13 mouse cellular contexts compared by ENCODE assay signal in the genomic region with DNA sequence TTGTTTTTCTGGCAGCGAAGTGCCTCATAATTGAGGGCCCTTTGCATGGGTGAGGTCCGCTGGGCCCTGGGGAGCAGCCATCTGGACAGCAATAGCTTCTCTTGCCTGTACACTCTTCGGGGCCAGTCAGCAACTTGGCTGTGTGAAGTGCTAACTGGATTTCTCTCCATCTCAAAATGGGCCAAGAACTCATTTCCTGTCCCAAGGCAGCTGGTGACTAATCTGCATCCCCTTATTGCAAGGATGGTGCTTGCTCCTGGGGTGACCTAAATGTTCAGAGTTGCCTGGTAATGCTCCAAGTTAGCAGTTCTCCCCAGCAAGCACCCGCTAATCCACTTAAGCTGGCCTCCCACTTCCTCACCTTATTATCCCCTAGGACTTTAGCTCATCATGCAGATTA.
DNase-seq lines count a peak whose midpoint lies in the region; ATAC-seq and TF ChIP-seq lines count a peak whose summit lies in the region.
"Had no signal": no experiment of that assay in that cellular context is flagged by ENCODE, and none has a peak within 500 bp of the region (broad histone marks: within the 10 kb centered on the region; RNA-seq: fewer than 3 reads in every experiment).

No protein-coding gene starts in this region.

- no peak for TF ChIP-seq CTCF in hindbrain, postnatal 0 days (IDR thresholded peaks at IDR 0.05; ENCODE audit: low read depth)

- no peak overlapping the region for H3K9ac ChIP-seq in hindbrain, postnatal 0 days (replicated peaks; ENCODE audit: low read length)
- H3K9ac ChIP-seq in hindbrain, embryonic 13.5 days: no peak overlapping the region
- H3K9ac ChIP-seq: embryonic facial prominence, embryonic 13.5 days had no signal

- WGBS in hindbrain, postnatal 0 days: 54% methylated on average over 4 of the region's 4 CpGs
- 60% methylated on average over 4 of the region's 4 CpGs for WGBS in hindbrain, embryonic 13.5 days
- 53% methylated on average over 4 of the region's 4 CpGs for WGBS in embryonic facial prominence, embryonic 10.5 days

- H3K9me3 ChIP-seq in hindbrain, postnatal 0 days (ENCODE audit: low read length): no peaks in the 10 kb centered on the region
- H3K9me3 ChIP-seq in hindbrain, embryonic 13.5 days: no peaks in the 10 kb centered on the region
- no peaks in the 10 kb centered on the region for H3K9me3 ChIP-seq in embryonic facial prominence, embryonic 10.5 days
- H3K9me3 ChIP-seq: embryonic facial prominence, embryonic 13.5 days had no signal

- H3K4me3 ChIP-seq in hindbrain, postnatal 0 days (ENCODE audit: low read length): no peak overlapping the region
- no peak overlapping the region for H3K4me3 ChIP-seq in hindbrain, embryonic 13.5 days
- H3K4me3 ChIP-seq in embryonic facial prominence, embryonic 10.5 days: no peak overlapping the region
- H3K4me3 ChIP-seq: embryonic facial prominence, embryonic 13.5 days had no signal

- no peaks in the 10 kb centered on the region for H3K4me1 ChIP-seq in hindbrain, postnatal 0 days (ENCODE audit: insufficient read depth, low read length)
- peaks cover 10% of the 10 kb centered on the region; the same call in 1 of the 2 replicates for H3K4me1 ChIP-seq in hindbrain, embryonic 13.5 days (replicated peaks)
- H3K4me1 ChIP-seq in embryonic facial prominence, embryonic 10.5 days: no peaks in the 10 kb centered on the region
- H3K4me1 ChIP-seq: embryonic facial prominence, embryonic 13.5 days had no signal

- no peaks in the 10 kb centered on the region for H3K36me3 ChIP-seq in hindbrain, postnatal 0 days (ENCODE audit: insufficient read depth, low read length)
- H3K36me3 ChIP-seq in hindbrain, embryonic 13.5 days: no peaks in the 10 kb centered on the region
- H3K36me3 ChIP-seq in embryonic facial prominence, embryonic 10.5 days (replicated peaks): no peaks in the 10 kb centered on the region
- H3K36me3 ChIP-seq: embryonic facial prominence, embryonic 13.5 days had no signal

- no peak overlapping the region for H3K4me2 ChIP-seq in hindbrain, postnatal 0 days (ENCODE audit: low read depth, low read length)
- H3K4me2 ChIP-seq in hindbrain, embryonic 13.5 days: no peak overlapping the region
- H3K4me2 ChIP-seq: embryonic facial prominence, embryonic 13.5 days had no signal

- H3K27me3 ChIP-seq in hindbrain, postnatal 0 days (ENCODE audit: insufficient read depth, low read length): no peaks in the 10 kb centered on the region
- H3K27me3 ChIP-seq in hindbrain, embryonic 13.5 days: no peaks in the 10 kb centered on the region
- no peaks in the 10 kb centered on the region for H3K27me3 ChIP-seq in embryonic facial prominence, embryonic 10.5 days (replicated peaks; ENCODE audit: low read depth, poor library complexity, severe bottlenecking)
- H3K27me3 ChIP-seq: embryonic facial prominence, embryonic 13.5 days had no signal

- H3K27ac ChIP-seq in hindbrain, postnatal 0 days: no peak overlapping the region
- H3K27ac ChIP-seq in hindbrain, embryonic 13.5 days: no peak overlapping the region
- H3K27ac ChIP-seq in embryonic facial prominence, embryonic 10.5 days (replicated peaks): no peak overlapping the region
- H3K27ac ChIP-seq: embryonic facial prominence, embryonic 13.5 days; macrophage had no signal

- peak; percentile 51; the same call in 1 of the 2 replicates for ATAC-seq in hindbrain, postnatal 0 days
- no peak for ATAC-seq in hindbrain, embryonic 13.5 days (ENCODE audit: low FRiP score)
- ATAC-seq: intestine, postnatal 0 days had no signal

- DNase-seq in hindbrain, postnatal 0 days (ENCODE audit: low spot score): peak; percentile 43
- peak; percentile 53 for DNase-seq in brain, adult 2 months (ENCODE audit: low read depth, low spot score)
- peak; percentile 13 for DNase-seq in cerebellum, adult 11-12 months
- DNase-seq in gastrocnemius, postnatal 25 days: peak; percentile 16
- DNase-seq in right cerebral cortex, postnatal 36 days (ENCODE audit: low spot score in 2 of 2): no peak
- DNase-seq in embryonic facial prominence, embryonic 10.5 days (ENCODE audit: low spot score): no peak
- no peak for DNase-seq in left cerebral cortex, adult 11 months (ENCODE audit: low spot score)
- DNase-seq: liver; thymus, adult 2 months had no signal

Comparison
In these comparisons a context has a peak if more than half of its experiments do, and no peak if none do; other contexts are left out.
1. DNase-seq: peak in hindbrain, postnatal 0 days (single experiment), brain, adult 2 months (single experiment), cerebellum, adult 11-12 months (single experiment) and gastrocnemius, postnatal 25 days (single experiment); none in right cerebral cortex, postnatal 36 days (0 of 2), embryonic facial prominence, embryonic 10.5 days (single experiment) and left cerebral cortex, adult 11 months (single experiment).